Mouse (Mus musculus): ENCODE measurements around the gene Cdk11b.
A peak's percentile ranks its signal among the peaks of the same experiment; 100 is the strongest.

The Cdk11b gene

DNA sequence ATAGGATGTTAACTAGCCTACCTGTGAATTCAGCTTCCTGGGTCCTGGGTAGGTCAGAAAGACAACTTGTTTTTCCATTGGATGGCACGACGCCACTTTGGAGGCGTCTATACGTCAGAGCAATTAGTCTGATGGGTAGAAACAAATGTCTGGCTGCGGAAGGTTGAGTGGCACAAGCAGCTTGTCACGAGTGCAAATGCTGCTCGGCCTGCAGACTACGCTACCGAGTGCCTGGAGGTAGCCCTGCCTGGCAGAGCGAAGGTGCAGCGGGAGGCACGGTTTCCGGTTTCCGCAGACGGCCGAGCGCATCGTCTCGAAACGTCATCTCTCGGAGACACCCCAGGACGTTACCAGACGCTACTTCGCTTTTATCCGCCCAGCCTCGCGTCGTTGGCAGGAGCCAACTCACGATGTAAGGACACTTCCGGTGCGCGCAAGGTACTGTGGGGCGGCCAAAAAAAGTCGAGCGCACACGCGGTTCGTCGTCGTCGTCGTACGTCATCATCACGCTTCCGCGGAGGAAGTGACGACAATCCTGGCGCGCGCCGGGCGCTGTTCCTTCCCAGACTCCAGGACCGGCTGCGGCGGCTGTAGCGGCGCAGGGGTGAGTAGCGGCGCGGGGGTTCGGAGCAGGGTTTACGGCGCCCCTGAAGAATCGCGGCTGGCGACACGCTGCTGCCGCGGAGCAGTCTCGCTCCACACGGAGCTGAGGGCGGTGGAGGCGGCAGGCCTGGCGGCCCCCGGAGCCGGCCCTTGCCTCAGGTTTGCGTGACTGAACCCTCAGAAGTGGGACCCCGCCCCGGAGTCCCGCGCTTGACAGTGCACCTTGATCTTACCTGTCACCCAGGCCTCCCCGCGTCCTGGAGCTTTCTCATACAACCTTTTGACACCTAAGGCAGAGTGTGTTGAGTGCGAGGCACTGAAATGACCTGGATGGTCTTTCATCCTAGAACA lies at the start of gene Cdk11b:
Gene Cdk11b, plus strand, starts transcription at position 517 of the 954 bp plus-strand sequence.
- DNase-seq (ENCODE audit: low spot score), result peak; percentile 100

DNA sequence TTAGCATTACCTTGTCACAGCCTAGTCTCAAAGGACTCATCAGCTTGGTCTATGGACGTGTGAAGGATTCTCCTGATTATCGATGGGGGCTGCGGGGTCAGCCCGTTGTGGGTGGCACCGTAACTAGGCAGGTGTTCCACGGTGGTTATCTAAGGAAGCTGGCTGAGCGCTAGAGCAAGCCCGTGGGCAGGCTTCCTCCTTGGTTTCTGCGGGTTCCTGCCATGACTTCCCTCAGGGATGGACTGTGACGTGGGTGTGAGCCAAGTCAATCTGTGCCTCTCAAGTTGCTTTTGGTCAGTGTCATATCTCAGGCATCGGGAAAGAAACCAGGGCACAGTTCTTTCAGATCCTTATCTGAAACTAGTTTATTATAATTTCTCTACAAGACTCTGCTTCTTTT lies 49.7 kb upstream of the Cdk11b start:
- no peak for DNase-seq (ENCODE audit: low spot score)

DNA sequence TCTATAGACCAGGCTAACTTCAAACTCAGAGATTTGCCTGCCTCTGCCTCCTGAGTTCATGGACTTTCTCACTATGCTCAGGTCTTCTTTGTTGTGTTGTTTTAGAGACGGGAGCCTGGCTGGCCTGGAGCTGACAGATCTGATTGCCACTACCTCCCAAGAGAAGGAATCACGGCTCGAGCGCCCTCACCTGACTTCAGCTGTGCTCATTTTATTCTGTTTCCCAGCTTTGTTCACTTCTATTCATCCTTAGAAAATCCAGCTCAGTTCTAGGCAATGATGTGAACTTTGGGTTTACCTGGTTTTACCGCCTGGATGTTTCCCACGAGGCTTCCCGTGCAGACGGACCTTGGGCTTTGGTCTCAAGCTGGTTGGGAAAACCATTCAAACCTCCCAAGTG lies 49.1 kb upstream of the Cdk11b start:
- DNase-seq (ENCODE audit: low spot score), result no peak

DNA sequence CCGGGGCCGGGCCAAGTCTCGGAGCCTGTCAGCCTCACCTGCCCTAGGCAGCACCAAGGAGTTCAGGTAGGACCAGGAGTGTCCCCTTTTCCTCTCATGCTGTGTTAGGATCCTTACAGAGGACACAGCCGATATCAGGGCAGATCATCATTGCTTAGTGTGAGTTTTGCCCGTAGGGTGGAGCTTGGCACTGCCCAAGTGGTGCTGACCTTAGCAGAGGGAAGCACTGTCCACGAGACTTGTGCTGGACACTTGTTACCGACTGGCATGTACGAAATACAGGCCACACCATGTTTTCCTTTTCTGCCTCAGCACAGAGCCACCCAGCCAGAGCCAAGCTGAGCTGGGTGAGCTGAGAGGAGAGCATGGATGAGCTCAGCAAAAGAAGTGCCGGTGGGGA lies 47.5 kb upstream of the Cdk11b start:
- DNase-seq (ENCODE audit: low spot score), result no peak

DNA sequence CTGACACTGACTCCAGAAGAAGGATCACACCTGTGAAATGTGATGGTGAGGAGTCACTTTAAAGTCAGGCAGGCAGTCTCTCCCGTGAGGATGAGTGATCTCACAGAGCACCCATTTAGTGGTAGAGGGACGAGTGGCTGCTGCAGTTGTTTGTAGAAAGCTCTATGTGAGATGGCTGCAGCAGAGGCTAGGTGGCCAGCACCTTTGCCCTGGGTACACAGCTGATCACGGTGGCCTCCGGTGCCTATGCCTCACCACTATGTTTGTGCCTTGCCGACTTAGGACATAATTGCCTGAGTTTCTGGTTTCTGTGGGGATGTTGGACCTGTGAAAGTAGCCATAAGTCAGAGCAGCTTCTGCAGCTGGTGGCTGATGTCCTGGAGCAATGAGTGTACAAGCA lies 46.9 kb upstream of the Cdk11b start:
- DNase-seq (ENCODE audit: low spot score), result no peak

DNA sequence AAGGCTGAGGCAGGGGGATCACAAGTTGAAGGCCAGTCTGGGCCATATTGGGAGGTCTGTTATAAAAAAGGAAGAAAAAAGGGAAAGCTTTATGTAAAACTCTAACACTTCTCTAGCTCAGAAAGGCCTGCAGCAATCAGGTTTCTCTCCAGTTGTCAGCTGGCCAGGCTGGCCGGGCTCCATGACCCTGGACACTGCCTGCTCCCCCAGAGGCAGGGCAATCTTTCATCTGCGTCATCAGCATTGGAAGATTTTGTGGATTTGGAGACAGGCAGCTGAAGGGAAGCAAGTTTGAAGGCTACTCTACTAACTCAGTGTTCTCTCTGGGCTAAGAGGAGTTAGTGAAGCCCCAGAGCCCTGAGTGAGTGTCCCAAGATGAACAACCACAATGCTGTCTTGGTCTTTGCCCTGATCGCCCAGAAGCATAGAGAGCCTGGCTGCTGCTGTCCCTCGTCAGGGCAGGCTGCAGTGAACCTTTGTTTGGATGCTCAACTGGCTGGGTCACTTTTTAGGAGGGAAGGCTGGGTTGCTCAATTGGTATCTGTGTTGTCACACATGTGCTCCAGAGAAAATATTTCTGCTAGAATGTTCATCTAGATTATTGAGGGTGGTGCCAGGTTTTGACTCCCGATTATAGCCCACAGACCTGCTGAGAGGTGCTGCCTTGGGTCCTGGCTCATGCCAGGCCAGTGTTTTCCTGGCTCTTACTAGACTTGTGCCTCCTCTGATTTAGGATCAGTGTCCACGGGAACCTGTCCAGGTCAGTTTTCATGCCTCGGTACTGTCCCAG lies 46.1 kb upstream of the Cdk11b start:
- DNase-seq (ENCODE audit: low spot score), result no peak

DNA sequence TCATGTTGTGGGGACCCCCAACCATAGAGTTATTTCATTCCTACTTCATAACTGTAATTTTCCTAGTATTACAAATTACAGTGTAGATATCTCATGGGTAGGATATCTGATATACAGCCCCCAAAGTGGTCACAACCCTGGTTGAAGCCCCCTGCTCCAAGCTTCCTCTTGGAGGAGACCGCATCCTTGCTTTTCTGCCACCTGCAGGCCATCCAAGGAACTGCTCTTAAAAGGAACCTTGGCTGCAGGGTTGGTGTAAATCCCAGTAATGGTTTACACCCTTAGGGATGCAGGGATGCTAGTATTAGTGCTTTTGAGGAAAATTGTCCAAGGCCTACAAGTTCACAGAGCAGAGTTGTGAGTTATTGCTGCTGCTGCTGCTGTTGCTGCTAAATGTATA lies 44.2 kb upstream of the Cdk11b start:
- DNase-seq (ENCODE audit: low spot score), result peak; percentile 65

DNA sequence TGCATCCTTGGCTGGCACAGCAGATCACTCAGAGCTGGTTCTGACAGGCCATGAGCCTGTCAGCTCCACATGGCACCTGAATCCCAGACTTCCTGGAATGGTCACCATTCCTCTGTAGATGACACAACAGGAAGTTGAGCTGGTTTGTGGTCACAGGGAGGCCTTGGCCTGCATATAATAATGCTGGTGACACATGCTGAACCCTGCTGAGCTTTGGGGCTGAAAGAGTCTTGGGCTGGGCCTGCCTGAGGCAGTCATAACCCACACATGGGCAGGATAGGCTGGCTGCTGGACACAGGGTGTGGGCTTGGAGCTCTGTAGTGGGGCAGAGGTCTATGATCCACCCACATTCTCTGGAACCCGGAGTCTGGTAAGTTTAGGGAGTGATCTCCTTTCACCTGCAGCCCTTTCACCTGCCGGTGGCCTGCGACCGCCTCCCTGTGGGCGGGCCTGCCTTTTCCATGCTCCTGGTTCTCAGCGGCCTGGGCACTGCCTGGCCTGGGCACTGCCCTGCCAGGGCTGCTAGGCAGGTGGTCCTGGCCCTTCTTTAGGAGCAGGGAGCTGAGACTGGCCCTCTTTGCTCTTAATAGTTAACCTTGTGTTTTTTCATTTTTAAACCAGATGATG lies 42.3 kb upstream of the Cdk11b start:
- no peak for DNase-seq (ENCODE audit: low spot score)

DNA sequence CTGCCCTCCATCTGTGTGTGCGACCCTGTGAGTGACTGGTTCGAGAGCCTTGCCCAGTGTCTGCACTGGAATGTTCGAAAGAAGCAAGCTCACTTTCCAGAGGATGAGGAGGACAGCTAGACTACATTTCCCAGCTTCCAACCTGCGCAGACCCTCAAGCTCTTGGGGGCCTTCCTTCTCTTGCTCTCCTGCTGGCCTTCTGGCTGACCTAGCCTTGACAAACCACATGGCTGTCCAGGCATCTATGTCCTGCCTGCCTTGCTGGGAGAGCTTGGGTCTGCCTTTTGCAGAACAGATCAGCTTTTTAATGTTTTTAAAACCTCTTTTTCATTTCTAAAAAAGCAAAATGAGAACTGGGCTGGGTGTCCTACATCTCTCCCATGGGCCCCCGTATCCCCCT lies 35.3 kb upstream of the Cdk11b start:
- DNase-seq (ENCODE audit: low spot score), result no peak

DNA sequence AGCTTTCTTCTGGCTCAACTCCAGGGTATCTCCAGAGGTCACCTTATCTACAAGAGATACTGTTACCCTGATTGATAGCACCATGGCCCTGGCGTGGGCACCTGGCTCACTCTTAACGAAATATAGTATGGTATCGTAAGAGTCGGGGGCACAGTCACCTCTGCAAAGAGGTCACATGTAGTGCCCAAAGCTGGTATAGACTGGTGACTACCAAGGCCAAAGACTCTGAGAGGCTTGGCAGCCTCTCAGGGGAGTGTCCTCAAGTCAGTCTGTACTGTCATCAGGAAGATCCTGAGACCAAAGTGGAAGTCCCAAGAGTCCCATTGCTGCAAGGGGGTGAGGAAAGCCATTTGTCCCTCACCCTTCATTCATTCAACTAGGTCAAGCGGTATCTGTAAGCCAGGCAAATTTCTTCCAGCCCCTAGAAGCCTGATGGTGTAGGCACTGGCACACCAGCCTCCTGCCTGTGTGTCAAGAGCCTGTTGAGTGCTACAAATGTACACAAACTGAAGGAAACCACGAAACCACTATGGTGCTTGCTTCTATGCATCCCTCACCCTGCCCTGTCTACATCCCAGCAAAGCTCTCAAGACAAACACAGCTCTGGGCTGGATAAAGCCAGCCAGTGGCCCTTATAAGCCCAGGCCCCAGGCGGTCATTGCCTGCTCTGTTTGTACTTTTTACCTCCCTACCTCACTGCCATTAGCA lies 33.5 kb upstream of the Cdk11b start:
- DNase-seq (ENCODE audit: low spot score), result no peak

DNA sequence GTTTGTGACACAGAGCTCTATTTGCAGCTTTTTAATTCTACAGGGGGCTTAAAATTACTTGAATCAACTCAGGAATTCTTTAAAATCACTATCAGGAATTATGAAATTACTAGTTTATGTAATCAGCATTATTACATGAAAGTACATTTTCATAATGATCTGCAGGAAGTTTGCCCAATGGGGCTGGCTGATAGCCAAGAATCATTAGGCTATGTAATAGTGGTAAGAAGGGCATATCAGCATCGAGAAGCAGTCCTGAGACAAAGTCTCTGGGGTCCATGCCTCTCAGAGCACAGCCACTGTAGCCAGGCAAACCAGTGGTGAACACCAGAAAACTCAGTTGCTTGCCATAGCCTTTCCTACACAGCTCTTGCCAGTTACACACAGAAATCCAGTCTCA lies 30.9 kb upstream of the Cdk11b start:
- no peak for DNase-seq (ENCODE audit: low spot score)

DNA sequence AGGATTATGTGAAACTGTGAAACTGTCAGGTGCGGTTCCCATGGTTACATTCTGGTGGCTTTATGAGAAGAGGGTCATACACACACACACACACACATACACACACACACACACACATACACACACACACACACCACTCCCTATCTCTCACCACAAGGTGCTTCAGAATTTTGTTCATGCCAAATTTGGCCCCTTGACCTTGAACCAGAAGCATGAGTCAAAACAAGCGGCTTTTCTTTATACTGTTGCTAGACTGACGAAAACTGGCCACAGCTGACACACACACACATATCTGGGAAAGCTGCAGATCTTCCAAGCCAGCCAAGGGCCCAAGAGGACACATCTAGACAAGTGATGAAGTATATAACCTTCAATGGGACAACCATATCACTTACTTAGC lies 28.9 kb upstream of the Cdk11b start:
- DNase-seq (ENCODE audit: low spot score), result no peak

DNA sequence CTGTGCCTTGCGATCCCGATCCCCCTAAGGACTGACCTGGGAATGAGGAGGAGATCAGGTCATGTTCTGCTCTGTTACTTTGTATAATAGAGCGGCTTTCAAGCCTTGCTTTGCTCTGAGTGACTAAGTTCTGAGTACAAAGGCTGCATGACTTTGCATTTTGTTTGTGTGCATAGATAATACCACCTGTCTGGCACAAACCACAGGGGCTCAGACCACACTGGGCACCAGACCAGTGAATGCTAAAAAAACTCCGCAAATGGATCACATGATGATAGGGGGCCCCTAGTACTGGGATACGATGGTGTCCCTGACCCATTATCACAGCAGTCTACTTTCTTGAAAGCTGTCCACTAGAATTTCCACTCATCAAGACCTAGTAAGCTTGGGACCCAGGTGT lies 28.0 kb upstream of the Cdk11b start:
- DNase-seq (ENCODE audit: low spot score), result no peak

DNA sequence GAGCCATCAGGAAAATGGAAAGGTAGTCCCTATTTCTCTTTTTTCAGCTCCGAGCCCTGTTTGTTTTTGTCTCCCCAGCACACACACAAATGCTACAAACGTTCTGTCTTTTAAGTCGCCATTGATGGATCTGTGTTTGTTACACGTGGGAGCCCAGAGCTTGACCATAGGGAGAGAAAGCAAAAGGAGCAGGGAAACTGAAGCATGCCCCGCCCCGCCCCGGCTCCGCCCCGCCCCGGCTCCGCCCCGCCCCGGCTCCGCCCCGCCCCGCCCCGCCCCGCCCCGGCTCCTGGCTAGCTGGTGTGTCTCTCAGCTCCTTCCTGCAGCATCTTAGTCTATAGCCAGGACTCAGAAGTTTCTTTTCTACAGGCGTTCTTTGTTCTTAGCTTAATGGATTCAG lies 26.1 kb upstream of the Cdk11b start:
- no peak for DNase-seq (ENCODE audit: low spot score)

DNA sequence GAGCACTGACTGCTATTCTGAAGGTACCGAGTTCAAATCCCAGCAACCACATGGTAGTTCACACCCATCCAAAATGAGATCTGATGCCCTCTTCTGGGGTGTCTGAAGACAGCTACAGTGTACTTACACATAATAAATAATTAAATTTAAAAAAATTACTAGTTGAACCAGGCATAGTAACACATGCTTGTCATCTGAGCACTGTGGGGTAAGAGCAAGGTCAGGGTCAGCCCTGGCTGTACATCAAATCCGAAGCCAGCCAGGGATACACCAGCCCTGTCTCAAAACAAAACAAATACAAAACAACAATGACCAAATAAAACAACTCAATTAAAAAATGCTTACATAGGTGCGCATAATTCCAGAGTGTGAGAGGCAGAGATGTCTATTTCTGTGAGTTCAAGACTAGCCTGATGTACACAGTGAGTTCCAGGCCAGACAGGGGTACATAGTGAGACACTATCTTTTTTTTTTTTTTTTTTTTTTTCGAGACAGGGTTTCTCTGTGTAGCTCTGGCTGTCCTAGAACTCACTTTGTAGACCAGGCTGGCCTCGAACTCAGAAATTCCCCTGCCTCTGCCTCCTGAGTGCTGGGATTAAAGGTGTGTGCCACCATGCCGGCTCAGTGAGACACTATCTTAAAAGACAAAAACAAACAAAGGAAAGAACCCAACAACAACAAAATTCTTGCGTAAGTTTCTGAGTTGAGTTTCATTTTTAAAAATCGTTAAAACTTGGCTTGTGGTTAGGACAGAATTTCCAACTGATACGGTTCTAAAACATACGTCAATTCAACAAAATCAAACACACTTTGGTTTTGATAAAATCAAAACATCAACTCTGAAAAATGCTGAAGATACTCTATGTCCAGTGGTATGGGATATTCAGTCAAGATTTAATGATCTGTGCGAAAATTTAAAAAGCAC lies 24.5 kb upstream of the Cdk11b start:
- DNase-seq (ENCODE audit: low spot score), result no peak

DNA sequence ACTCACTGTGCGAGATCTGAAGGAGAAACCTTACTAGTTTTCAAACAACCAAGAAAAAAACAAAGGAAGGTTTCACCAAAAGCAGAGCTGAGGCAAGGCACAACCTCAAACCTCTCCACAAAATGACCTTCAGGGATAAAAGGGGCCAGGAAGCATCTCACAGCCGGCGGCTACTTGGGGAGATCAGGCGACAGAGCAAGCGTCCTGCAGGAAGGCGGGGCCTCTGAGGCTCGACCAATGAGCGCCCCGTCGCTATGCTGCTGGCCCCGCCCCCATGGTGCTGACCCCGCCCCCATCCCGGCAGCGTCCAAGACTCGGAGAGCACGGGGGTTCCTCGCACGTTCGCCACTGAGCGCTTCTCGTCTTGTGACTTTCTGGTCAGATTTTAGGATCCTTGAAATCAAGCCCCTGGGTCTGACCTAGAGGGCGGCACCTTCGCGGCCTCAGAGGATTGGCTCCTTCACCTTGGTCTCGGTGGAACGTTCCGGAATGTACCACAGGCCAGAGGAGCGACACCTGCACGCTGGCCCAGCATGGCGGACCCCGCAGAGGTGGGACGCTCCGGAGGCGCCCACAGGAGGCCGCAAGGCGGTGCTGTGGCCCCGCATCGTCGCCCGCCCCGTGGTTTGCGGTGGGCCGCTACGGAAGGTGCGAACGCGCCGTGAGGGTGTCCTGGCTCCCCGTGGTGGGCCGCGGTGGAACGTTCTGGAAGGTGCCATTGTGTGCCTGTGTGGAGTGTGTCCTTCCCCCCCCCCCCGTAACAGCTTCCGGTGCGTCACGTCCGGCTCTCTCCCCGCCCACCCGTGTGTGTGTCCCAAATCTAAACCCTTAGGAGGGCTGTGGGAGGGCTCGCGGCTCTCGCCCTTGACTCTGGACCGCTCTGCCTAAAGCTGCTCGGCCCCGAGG lies 23.3 kb upstream of the Cdk11b start, which contains the start of gene Slc35e2:
Gene Slc35e2, plus strand, starts transcription at position 326 of the 906 bp plus-strand sequence.
- peak; percentile 95 for DNase-seq (ENCODE audit: low spot score)

DNA sequence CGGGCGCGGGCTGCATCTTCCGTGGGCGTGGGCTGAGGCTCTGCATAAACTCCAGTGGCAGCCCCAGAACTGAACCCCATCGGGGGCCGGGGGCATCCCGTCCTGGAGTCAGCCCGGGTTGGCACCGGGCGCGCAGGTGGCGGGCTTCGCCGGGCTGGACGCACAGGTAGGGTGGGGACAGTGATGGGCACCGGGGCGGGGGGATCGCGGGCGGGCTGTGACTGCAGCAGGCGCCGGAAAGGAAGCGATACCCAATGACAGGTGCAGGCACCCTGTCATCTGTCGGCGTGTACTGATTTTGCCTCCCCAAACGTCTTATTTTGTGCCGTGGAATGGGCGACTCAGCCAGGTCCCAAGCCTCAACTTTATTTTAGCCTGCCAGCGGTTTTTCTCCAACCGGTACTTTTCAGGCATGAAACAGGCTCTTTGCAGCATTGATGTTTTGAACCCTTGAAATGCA lies 22.6 kb upstream of the Cdk11b start:
- DNase-seq (ENCODE audit: low spot score), result no peak

DNA sequence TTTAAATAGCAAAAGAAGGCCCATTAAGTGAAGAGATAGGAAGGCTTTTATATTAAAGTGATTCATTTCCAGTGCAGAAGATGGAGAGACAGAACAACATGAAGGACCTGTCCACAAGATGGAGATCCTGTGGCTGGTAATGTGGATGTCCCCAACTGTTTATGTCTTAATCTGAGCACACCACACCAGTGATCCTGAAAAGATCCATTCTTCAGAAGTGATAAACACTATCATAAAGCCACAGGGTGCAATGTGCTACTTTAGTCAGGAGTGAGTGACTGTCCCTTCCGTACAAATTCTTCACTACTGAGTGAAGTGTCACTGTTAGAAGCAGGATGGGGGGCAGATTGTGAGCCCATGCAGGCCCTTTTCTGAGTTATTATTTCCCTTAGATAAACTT lies 21.9 kb upstream of the Cdk11b start:
- no peak for DNase-seq (ENCODE audit: low spot score)

DNA sequence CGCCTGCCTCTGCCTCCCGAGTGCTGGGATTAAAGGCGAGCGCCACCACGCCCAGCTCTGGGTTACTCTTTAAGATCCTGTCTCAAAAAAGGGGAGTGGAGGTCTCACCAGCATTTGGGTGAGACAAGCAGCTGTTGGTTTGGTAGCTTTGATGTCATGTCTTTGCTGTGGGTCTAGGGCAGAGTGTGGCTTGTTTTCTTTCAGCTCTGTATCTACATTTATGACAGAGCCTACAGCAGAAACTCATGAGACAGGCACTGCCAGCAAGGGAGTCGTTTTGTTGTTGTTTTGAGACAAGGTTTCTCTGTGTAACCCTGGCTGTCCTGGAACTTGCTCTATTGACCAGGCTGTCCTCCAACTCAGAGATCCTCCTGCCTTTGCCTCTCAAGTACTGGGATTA lies 20.9 kb upstream of the Cdk11b start:
- DNase-seq (ENCODE audit: low spot score), result no peak

DNA sequence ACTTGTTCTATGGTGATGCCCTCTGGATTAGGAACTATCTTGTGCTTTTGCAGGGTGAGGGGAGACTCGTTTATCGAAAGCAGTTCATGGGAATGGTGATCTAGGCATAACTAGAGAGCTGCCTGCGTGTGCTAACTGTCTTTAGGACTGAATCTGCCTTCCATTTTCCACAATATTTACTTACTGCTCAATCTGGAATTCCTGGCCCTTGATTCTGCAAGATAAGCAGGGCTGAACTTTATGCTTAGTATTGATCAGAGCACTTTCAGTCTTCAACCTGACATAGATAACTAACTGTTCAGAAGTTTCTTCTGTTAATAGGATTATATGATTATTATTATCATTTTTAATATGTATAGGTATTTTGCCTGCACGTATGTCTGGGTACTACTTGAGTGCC lies 19.5 kb upstream of the Cdk11b start:
- DNase-seq (ENCODE audit: low spot score), result no peak

Data from embryo, embryonic 10 days (tissue).